Mouse (Mus musculus) forebrain, embryonic 12.5 days (tissue): ENCODE measurements around the gene Pigv. TPM values are rescaled to one million over a fixed set of nuclear protein-coding genes. Genes with fewer than 3 reads are reported as not detected.
A peak's percentile ranks its signal among the peaks of the same experiment; 100 is the strongest.

Source experiments
- ATAC-seq: fragments of 200-750 bp; cut with Nextera tagmentation; 2 replicates; pipeline ENCODE4 v1.8.0; 2017; ENCODE audit warnings: moderate TSS enrichment; ENCODE audit not compliant: low FRiP score
- H3K27ac ChIP-seq: fragments of 300-500 bp; sonication (generic); 2 replicates; pipeline ENCODE4 v1.5.1; 2016; ENCODE audit warnings: mild to moderate bottlenecking
- H3K27me3 ChIP-seq: fragments of 300-500 bp; sonication (generic); 2 replicates; pipeline ENCODE4 v1.6.1; 2016; ENCODE audit warnings: mild to moderate bottlenecking
- H3K36me3 ChIP-seq: fragments of 300-500 bp; sonication (generic); replicated peaks from 2 replicates; pipeline ENCODE4 v1.6.1; 2016; ENCODE audit warnings: mild to moderate bottlenecking
- H3K4me1 ChIP-seq: fragments of 300-500 bp; sonication (generic); 2 replicates; pipeline ENCODE4 v1.6.1; 2016
- H3K4me2 ChIP-seq: fragments of 300-500 bp; sonication (generic); 2 replicates; pipeline ENCODE4 v1.6.1; 2016; ENCODE audit warnings: mild to moderate bottlenecking, moderate library complexity
- H3K4me3 ChIP-seq: fragments of 300-500 bp; sonication (generic); replicated peaks from 2 replicates; pipeline ENCODE4 v1.5.1; 2016; ENCODE audit warnings: mild to moderate bottlenecking
- H3K9ac ChIP-seq: fragments of 300-500 bp; sonication (generic); 2 replicates; pipeline ENCODE4 v1.6.1; 2016; ENCODE audit warnings: mild to moderate bottlenecking
- H3K9me3 ChIP-seq: fragments of 300-500 bp; sonication (generic); 2 replicates; pipeline ENCODE4 v1.6.1; 2016
- WGBS: fragments of 180-500 bp; shearing (Covaris S2); methylation state at CpG from one replicate; pipeline ENCODE4 v1.1.7; 2016; 5-methylcytosine and 5-hydroxymethylcytosine counted together
- polyA plus RNA-seq: library from polyadenylated mRNA; unstranded; fragments of >200 nt; fragmentation: Nextera tagmentation; extraction: Ambion mirVana; gene quantifications from 2 replicates; pipeline ENCODE4 v1.2.1, GENCODE M21; 2016

Pigv gene
- polyA plus RNA-seq, 1 experiment from 2014 or later = 17.3 TPM

DNA sequence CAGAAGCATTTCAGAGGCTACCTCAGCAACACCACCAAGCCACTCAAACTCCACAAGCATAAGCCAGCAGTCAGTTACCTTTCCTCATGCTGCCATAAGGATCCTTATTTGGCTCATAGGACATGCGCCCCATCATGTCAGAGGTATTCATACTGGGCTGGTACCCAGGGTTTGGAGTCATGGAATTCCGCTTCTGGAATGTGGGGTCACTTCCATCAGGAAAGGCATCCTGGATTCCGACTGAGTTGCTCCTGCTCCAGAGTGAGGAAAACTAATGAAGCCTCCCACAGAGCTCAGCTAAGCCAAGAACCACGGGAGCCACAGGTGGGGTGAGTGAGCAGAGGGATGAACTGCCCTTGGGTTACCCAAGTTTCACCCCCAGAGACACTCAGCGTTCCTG lies 14.7 kb upstream of the Pigv start:
- H3K4me2 ChIP-seq = no peak overlapping the region
- no peaks in the 10 kb centered on the region for H3K27me3 ChIP-seq
- peaks cover 100% of the 10 kb centered on the region for H3K36me3 ChIP-seq
- no peaks in the 10 kb centered on the region for H3K9me3 ChIP-seq
- no peak overlapping the region for H3K4me3 ChIP-seq
- 89% methylated on average over 5 of the region's 5 CpGs for WGBS
- H3K4me1 ChIP-seq = peaks cover 8% of the 10 kb centered on the region; the same call in 1 of the 2 replicates
- H3K27ac ChIP-seq = no peak overlapping the region
- H3K9ac ChIP-seq = no peak overlapping the region
- ATAC-seq = no peak

- 94% methylated on average over 11 of the region's 11 CpGs for WGBS
- H3K27me3 ChIP-seq = no peaks in the 10 kb centered on the region
- H3K36me3 ChIP-seq = peaks cover 100% of the 10 kb centered on the region
- H3K9me3 ChIP-seq = no peaks in the 10 kb centered on the region
- no peak overlapping the region for H3K27ac ChIP-seq
- no peak for ATAC-seq
- no peak overlapping the region for H3K9ac ChIP-seq
- no peak overlapping the region for H3K4me2 ChIP-seq
- no peak overlapping the region for H3K4me3 ChIP-seq
- peaks cover 8% of the 10 kb centered on the region; the same call in 1 of the 2 replicates for H3K4me1 ChIP-seq
These were observed 14.1 kb upstream of the Pigv start for GRCm38 (mm10) chr4:133686512-133686911.

DNA sequence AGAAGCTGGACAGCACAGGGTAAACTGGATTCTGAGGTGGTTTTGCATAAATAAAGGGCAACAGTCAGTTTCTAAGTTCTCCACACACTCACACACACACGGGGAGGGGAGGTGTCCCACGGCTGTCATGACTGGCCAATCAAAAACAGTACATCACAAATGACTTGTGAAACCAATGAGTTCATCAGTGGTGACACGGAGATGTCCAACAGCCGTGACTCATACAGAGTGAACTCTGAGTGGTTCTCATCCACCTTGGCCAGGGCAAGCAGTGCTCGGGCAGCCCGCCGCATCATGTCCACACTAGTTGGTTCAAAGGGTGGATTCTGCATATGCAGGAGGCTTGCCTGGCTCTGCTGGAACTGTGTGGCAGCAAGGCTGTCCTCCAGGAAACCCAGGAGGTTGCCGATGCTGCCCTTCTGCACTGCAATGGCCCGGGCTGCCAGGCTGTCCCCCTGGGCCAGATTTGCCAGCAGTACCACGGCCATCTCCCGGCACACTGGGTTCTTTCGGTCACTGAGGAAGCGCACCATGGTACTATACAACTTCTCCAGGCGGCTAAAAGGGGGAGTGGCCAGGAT lies 7.8 kb upstream of the Pigv start:
- H3K9ac ChIP-seq = no peak overlapping the region
- no peak overlapping the region for H3K4me3 ChIP-seq
- no peaks in the 10 kb centered on the region for H3K9me3 ChIP-seq
- H3K4me2 ChIP-seq = no peak overlapping the region
- H3K36me3 ChIP-seq = peaks cover 68% of the 10 kb centered on the region
- no peak for ATAC-seq
- peaks cover 25% of the 10 kb centered on the region for H3K4me1 ChIP-seq
- no peaks in the 10 kb centered on the region for H3K27me3 ChIP-seq
- 88% methylated on average over 14 of the region's 14 CpGs for WGBS
- no peak overlapping the region for H3K27ac ChIP-seq

DNA sequence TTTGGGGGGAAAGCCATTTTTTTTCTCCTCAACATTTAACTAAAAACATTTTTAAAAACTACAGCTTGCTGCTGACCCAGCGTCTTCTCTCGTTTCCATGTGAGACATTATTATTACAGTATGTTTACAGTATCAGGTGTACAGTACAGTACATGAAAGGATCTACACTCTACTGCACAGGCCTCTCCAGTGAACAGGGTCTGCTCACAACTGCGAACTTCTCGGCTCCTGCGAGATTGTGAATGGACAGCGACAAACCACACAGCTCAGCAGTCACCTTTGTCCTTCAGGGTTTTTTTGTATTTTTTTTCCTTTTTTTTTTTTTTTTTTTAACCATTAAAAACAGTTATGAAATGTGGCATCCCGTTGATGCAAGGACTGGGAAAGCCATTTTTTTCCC lies 7.2 kb upstream of the Pigv start:
- H3K27ac ChIP-seq = no peak overlapping the region
- H3K4me3 ChIP-seq = no peak overlapping the region
- H3K9ac ChIP-seq = no peak overlapping the region
- no peak for ATAC-seq
- 89% methylated on average over 7 of the region's 7 CpGs for WGBS
- H3K4me1 ChIP-seq = peaks cover 31% of the 10 kb centered on the region
- H3K9me3 ChIP-seq = no peaks in the 10 kb centered on the region
- no peaks in the 10 kb centered on the region for H3K27me3 ChIP-seq
- no peak overlapping the region for H3K4me2 ChIP-seq
- H3K36me3 ChIP-seq = peaks cover 61% of the 10 kb centered on the region

GRCm38 (mm10) chr4:133677266-133677665 lies 4.8 kb upstream of the Pigv start:
- H3K36me3 ChIP-seq = peaks cover 38% of the 10 kb centered on the region
- 76% methylated on average over 7 of the region's 7 CpGs for WGBS
- no peak overlapping the region for H3K4me3 ChIP-seq
- H3K9ac ChIP-seq = no peak overlapping the region
- peaks cover 49% of the 10 kb centered on the region for H3K4me1 ChIP-seq
- H3K27me3 ChIP-seq = no peaks in the 10 kb centered on the region
- H3K4me2 ChIP-seq = no peak overlapping the region
- H3K27ac ChIP-seq = peak overlapping the region; percentile 84; the same call in 1 of the 2 replicates
- no peaks in the 10 kb centered on the region for H3K9me3 ChIP-seq
- no peak for ATAC-seq

- Histone ChIP-seq H3K36me3 (peaks cover 27% of the 10 kb centered on the region), H3K4me2 (peak overlapping the region; percentile 19; the same call in 1 of the 2 replicates), H3K27ac (peak overlapping the region; percentile 84), H3K9ac (0 out of 2 replicates have a peak overlapping the region, but pooled peaks have one; percentile 12), H3K9me3 (no peaks in the 10 kb centered on the region), H3K27me3 (no peaks in the 10 kb centered on the region), H3K4me1 (peaks cover 56% of the 10 kb centered on the region), H3K4me3 (no peak overlapping the region)
- WGBS = 25% methylated on average over 3 of the region's 3 CpGs
- ATAC-seq = no peak
These were observed 3.7 kb upstream of the Pigv start for GRCm38 (mm10) chr4:133676189-133676588.

DNA sequence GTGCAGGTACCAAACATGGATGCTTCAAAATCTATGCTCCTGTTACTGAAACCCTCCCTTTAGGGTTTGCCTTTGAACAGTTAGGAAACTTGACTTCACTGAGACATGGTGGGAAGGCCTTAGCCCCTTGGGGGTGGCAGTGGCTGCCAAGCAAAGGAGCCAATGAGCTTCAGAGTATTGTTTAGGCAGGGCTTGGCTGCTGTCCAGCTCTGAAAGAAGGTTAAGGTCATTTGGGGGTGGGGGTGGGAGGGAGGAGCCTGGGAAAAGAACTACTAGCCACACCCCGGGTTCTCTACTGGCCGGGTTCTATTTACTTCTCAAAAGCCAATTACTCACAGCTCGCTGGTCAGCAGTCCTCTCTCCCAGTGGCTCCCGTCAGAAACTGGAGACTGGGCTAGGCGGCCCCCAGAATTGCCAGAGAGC lies 3.2 kb upstream of the Pigv start:
- WGBS = 0% methylated on average over 5 of the region's 5 CpGs
- Histone ChIP-seq H3K36me3 (peaks cover 21% of the 10 kb centered on the region), H3K9ac (no peak overlapping the region), H3K27ac (peak overlapping the region; percentile 84), H3K4me1 (peaks cover 61% of the 10 kb centered on the region), H3K9me3 (no peaks in the 10 kb centered on the region), H3K4me2 (peak overlapping the region; percentile 19), H3K4me3 (no peak overlapping the region), H3K27me3 (no peaks in the 10 kb centered on the region)
- ATAC-seq = peak; percentile 62; the same call in 1 of the 2 replicates

- Histone ChIP-seq H3K36me3 (peaks cover 9% of the 10 kb centered on the region), H3K4me3 (no peak overlapping the region), H3K27ac (0 out of 2 replicates have a peak overlapping the region, but pooled peaks have one; percentile 59), H3K4me2 (no peak overlapping the region), H3K4me1 (peaks cover 65% of the 10 kb centered on the region), H3K9ac (no peak overlapping the region), H3K27me3 (no peaks in the 10 kb centered on the region), H3K9me3 (no peaks in the 10 kb centered on the region)
- no peak for ATAC-seq
- 79% methylated on average over 8 of the region's 8 CpGs for WGBS
These were observed 1.9 kb upstream of the Pigv start for GRCm38 (mm10) chr4:133674331-133674695.

DNA sequence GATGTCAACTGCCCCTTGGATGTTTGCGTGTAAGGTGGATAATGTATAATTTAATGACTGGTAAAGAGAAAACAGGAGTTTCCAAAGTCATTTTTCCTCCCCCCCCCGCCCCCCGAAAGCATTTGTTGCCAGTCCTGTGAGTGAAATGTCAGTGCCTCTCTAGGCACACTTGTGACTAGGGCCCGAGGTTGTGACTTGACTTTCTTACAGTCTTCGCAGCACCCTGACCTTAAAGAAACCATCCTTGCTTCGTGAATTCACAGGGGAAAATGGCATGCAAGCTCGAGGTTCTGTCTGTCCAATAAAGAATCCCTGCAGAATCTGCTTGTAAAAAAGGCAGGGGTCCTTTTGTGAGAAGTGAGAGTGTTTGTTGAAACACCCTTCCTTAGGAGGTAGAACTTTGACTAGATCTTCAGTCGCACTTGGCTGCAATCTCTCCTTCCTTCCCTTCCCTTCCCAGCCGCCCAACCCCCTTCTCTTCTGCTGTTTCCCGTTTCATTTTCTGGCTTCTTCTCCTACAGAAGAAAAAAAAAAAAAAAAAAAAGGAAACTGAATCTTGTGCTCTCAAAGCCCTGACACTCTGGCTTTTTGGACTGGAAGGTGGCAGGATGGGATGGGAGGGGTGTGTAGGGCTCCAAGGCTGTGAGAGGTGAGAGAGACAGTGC lies 1.4 kb upstream of the Pigv start:
- Histone ChIP-seq H3K9me3 (no peaks in the 10 kb centered on the region), H3K4me3 (no peak overlapping the region), H3K27ac (peak overlapping the region; percentile 59), H3K4me2 (peak overlapping the region; percentile 69; the same call in 1 of the 2 replicates), H3K27me3 (no peaks in the 10 kb centered on the region), H3K9ac (no peak overlapping the region), H3K36me3 (peaks cover 7% of the 10 kb centered on the region), H3K4me1 (peaks cover 65% of the 10 kb centered on the region)
- WGBS = 53% methylated on average over 10 of the region's 10 CpGs
- ATAC-seq = no peak

DNA sequence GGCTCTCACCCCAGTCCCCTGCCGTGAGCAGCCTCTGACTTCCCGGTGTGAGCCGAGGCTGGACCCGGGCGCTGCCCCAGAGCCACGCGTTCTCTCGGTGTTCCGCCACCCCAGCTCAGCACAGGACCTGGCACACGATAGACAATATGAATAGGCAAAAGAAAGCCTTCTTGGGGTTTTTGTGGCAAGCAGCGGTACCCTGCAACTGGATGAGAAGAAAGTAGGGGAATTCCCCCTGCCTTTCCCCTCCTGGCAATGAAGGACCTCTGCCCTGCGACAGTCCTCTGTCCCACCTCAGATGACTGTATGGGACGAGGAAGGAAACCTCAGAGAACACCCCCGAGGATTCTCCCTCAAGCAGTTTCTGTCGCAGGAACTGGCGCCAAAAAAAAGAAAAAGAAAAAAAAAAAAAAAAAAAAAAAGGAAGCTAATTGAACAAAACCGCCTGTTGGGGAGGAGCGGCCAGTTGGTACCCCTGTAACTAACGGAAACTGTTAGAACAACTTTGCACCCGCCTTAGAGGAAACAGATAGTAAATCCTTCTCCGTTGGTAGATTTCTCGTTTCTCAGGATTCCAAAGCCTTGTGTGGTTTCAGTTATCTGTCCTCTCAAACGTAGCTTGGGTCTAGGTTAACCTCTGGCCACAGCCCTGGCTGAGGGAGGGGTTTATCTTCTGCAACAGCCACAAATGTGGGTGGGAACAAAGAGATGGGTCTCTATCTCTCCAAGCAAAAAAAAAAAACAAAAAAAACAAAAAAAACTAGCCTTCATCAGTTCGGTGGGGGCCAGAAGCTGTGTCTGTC lies 599 bp upstream of the Pigv start:
- peak overlapping the region; percentile 69 for H3K4me2 ChIP-seq

DNA sequence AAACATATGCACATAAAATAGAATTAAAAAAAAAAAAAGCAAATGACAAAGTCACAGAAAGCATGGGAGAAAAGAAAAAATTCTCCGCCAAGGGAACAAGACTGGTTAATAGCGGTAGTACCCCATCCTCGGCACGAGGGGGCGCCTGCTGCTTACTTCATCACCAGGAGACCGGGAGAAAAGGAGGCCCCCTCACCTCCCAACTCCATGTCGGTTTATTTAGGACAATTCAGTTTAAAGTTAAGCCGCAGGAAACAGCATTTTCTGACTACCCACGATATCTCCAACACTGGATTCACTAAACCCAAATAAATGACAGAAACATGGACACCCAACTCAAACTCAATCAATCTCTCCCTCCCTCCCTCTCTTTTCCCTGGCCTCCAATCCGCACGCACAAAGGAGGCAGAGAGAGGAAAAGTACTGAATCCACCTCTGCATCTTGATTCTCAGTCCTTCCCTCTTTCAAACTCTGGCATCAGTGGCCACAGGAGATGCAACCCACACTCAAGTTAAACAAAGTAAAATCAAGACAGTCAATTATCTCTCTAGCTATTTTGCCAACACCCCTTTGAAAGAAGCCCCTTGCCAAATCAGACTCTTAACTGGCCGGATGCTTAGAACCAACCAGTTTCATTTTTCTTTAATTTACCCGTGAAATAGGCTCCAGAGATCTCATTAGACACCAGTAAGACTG lies 1.1 kb downstream of the Pigv start:
- H3K4me2 ChIP-seq = peak overlapping the region; percentile 69
- WGBS = 2% methylated on average over 13 of the region's 13 CpGs
- no peaks in the 10 kb centered on the region for H3K27me3 ChIP-seq
- no peak for ATAC-seq
- H3K9ac ChIP-seq = peak overlapping the region; percentile 86
- H3K4me1 ChIP-seq = peaks cover 50% of the 10 kb centered on the region
- H3K36me3 ChIP-seq = peaks cover 13% of the 10 kb centered on the region; the same call in 1 of the 2 replicates
- H3K9me3 ChIP-seq = no peaks in the 10 kb centered on the region
- peak overlapping the region; percentile 54 for H3K4me3 ChIP-seq
- peak overlapping the region; percentile 99 for H3K27ac ChIP-seq

More for the DNA sequence above, 599 bp upstream of the Pigv start:
- H3K36me3 ChIP-seq = peaks cover 7% of the 10 kb centered on the region; the same call in 1 of the 2 replicates
- peak overlapping the region; percentile 86 for H3K9ac ChIP-seq
- H3K4me3 ChIP-seq = peak overlapping the region; percentile 54
- H3K27ac ChIP-seq = peak overlapping the region; percentile 99
- H3K27me3 ChIP-seq = no peaks in the 10 kb centered on the region
- peaks cover 65% of the 10 kb centered on the region for H3K4me1 ChIP-seq
- ATAC-seq = no peak
- WGBS = 6% methylated on average over 24 of the region's 24 CpGs
- H3K9me3 ChIP-seq = no peaks in the 10 kb centered on the region
